Mouse (Mus musculus): ENCODE data around the gene Tnr. TPM values are rescaled to one million over a fixed set of nuclear protein-coding genes. Genes with fewer than 3 reads are reported as not detected.
A peak's percentile ranks its signal among the peaks of the same experiment; 100 is the strongest.

Tnr gene
- total and polyA plus RNA-seq, 2 experiments from 2014 or later = 5.8 to 50.9 TPM

DNA sequence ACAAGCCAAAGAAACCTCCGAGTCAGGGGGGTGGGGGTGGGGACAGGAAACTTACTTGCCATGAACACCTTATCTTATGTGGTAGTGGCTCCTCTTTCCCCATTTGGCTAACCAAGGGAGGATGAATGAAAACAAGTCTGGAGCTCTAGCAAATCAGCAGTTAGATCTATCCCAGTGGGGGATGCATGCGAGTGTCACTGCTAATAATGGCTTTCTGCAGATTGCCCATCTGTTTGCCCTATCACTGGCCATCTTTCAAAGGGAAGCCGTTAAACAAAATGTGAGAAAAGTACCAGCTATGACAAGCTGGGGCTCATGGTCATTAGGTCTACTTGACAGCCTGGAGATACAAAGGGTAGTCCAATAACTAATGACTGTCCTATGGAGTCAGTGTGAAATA, 361.9 kb downstream of the Tnr start:
- no peaks in the 10 kb centered on the region for H3K4me1 ChIP-seq (ENCODE audit: insufficient read depth, low read length)
- DNase-seq (ENCODE audit: low spot score) = peak; percentile 28
- no peak overlapping the region for H3K4me2 ChIP-seq (ENCODE audit: low read depth, low read length, poor library complexity, severe bottlenecking)
- no peaks in the 10 kb centered on the region for H3K27me3 ChIP-seq (ENCODE audit: insufficient read depth, low read length)
- no peaks in the 10 kb centered on the region for H3K9me3 ChIP-seq (ENCODE audit: low read length)
- ATAC-seq (ENCODE audit: low FRiP score) = no peak
- TF ChIP-seq CTCF (IDR thresholded peaks at IDR 0.05) = no peak
- H3K36me3 ChIP-seq (ENCODE audit: insufficient read depth, low read length) = no peaks in the 10 kb centered on the region
- 66% methylated on average over 3 of the region's 3 CpGs for WGBS
- no peak overlapping the region for H3K27ac ChIP-seq (ENCODE audit: low read depth, low read length)
- no peak overlapping the region for H3K4me3 ChIP-seq (ENCODE audit: low read depth, low read length)
- H3K9ac ChIP-seq (replicated peaks; ENCODE audit: low read length, poor library complexity, severe bottlenecking) = no peak overlapping the region

DNA sequence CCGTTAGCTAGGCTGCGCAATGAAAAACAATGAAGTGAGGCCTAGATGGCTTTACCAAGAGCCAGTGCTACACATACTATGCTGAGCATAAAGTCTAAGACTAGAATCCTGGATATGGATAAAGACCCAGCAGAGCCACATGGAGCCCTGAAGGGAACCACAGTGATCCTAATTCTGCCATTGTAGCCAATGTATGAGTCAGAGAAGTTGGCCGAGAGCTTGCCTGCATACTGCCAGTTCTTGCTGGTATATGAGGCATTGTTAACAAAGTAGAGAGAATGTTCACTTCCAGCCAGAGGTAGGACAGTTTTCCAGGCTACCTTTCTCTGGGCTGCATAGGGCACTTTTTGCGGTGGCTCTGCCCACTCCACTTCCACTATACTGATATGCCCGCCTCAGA, 365.0 kb downstream of the Tnr start:
- TF ChIP-seq CTCF (IDR thresholded peaks at IDR 0.05) = no peak
- no peaks in the 10 kb centered on the region for H3K9me3 ChIP-seq (ENCODE audit: low read length)
- no peak overlapping the region for H3K9ac ChIP-seq (replicated peaks; ENCODE audit: low read length, poor library complexity, severe bottlenecking)
- no peak overlapping the region for H3K4me2 ChIP-seq (ENCODE audit: low read depth, low read length, poor library complexity, severe bottlenecking)
- no peaks in the 10 kb centered on the region for H3K27me3 ChIP-seq (ENCODE audit: insufficient read depth, low read length)
- no peak for DNase-seq (ENCODE audit: low spot score)
- H3K27ac ChIP-seq (ENCODE audit: low read depth, low read length) = no peak overlapping the region
- no peak for ATAC-seq (ENCODE audit: low FRiP score)
- H3K4me3 ChIP-seq (ENCODE audit: low read depth, low read length) = no peak overlapping the region
- H3K36me3 ChIP-seq (ENCODE audit: insufficient read depth, low read length) = no peaks in the 10 kb centered on the region
- H3K4me1 ChIP-seq (ENCODE audit: insufficient read depth, low read length) = no peaks in the 10 kb centered on the region
- WGBS = 98% methylated on average over 5 of the region's 5 CpGs

DNA sequence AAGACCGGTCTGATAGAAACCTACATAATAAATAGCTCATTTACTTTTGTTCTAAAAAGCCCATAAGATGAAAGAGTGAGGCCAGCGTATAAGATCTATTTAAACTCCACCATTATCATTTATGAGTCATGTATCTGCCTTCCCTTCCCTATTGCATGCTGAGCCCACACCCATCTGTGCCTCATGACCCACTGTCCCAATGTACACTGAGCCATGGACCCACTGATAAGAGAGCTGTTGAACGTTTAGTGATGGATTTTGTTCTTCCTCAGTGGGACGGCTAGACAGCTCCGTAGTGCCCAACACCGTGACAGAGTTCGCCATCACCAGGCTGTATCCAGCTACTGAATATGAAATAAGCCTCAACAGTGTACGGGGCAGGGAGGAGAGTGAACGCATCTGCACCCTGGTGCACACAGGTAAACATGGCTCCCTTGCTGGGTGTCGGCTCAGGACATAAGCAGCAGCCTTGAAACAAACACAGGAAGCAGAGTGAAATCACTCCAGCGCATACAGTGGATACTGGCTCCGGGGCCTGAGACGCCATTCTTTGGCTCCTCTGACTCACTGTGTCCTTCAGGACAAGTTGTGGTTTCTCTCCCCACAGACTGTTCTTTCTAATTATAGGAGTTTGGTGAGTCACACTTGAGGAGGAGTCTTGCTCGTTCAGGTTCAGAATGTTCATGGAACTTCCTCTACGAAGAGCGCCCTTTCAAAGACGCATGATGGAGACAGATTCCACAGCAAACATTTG, 365.6 kb downstream of the Tnr start:
- no peak for ATAC-seq (ENCODE audit: low FRiP score)
- H3K9me3 ChIP-seq (ENCODE audit: low read length) = no peaks in the 10 kb centered on the region
- no peak overlapping the region for H3K4me2 ChIP-seq (ENCODE audit: low read depth, low read length, poor library complexity, severe bottlenecking)
- DNase-seq (ENCODE audit: low spot score) = no peak
- H3K27ac ChIP-seq (ENCODE audit: low read depth, low read length) = no peak overlapping the region
- WGBS = 96% methylated on average over 17 of the region's 17 CpGs
- H3K4me3 ChIP-seq (ENCODE audit: low read depth, low read length) = no peak overlapping the region
- no peaks in the 10 kb centered on the region for H3K36me3 ChIP-seq (ENCODE audit: insufficient read depth, low read length)
- no peak overlapping the region for H3K9ac ChIP-seq (replicated peaks; ENCODE audit: low read length, poor library complexity, severe bottlenecking)
- H3K4me1 ChIP-seq (ENCODE audit: insufficient read depth, low read length) = no peaks in the 10 kb centered on the region
- no peaks in the 10 kb centered on the region for H3K27me3 ChIP-seq (ENCODE audit: insufficient read depth, low read length)
- TF ChIP-seq CTCF (IDR thresholded peaks at IDR 0.05) = no peak

DNA sequence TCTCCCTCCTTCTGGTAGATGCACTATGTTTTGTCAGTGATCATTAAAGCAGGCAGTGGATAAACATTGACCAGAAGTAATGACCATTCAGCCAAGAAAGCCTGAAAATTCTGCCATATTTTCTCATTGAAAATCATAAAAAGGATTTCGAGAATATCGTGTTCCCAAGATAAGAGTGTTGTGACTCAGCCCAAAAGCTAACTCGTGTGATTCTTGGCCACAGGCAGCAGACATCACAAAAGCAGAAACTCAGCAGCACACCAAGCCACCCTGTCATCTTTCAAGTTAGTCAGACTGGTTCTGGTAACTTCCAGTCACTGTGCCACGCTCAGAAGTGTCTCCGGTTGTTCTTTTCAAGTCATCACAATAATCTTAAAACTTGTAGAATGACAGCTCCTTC, 367.0 kb downstream of the Tnr start:
- Histone ChIP-seq H3K27me3 (ENCODE audit: insufficient read depth, low read length) (no peaks in the 10 kb centered on the region), H3K9ac (replicated peaks; ENCODE audit: low read length, poor library complexity, severe bottlenecking) (no peak overlapping the region), H3K9me3 (ENCODE audit: low read length) (no peaks in the 10 kb centered on the region), H3K4me1 (ENCODE audit: insufficient read depth, low read length) (no peaks in the 10 kb centered on the region), H3K36me3 (ENCODE audit: insufficient read depth, low read length) (no peaks in the 10 kb centered on the region), H3K27ac (ENCODE audit: low read depth, low read length) (no peak overlapping the region), H3K4me3 (ENCODE audit: low read depth, low read length) (no peak overlapping the region), H3K4me2 (ENCODE audit: low read depth, low read length, poor library complexity, severe bottlenecking) (no peak overlapping the region)
- ATAC-seq (ENCODE audit: low FRiP score) (no peak), DNase-seq (ENCODE audit: low spot score) (no peak)
- WGBS = 83% methylated on average over 5 of the region's 5 CpGs
- no peak for TF ChIP-seq CTCF (IDR thresholded peaks at IDR 0.05)

DNA sequence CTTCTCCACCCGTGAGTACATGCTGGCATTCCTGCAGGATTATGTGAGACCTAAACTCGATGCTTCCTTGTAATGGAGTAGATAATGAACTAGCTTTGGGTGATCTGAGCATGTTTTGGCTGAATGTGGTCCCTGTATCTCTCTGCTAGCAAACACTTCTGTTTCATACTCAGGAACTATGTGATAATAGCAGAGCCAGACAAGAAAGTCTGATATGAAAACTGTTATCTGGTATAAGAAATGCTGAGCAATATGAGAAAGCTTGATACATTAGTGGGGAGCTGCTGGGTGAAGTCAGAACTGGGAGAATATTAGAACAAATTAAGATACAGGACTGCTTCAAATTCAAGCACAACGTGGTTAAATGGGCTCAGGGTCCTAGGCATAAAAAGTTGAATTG, 371.5 kb downstream of the Tnr start:
- 75% methylated on average over 3 of the region's 3 CpGs for WGBS
- no peak overlapping the region for H3K27ac ChIP-seq (ENCODE audit: low read depth, low read length)
- no peaks in the 10 kb centered on the region for H3K9me3 ChIP-seq (ENCODE audit: low read length)
- no peak for TF ChIP-seq CTCF (IDR thresholded peaks at IDR 0.05)
- H3K36me3 ChIP-seq (ENCODE audit: insufficient read depth, low read length) = no peaks in the 10 kb centered on the region
- H3K9ac ChIP-seq (replicated peaks; ENCODE audit: low read length, poor library complexity, severe bottlenecking) = no peak overlapping the region
- DNase-seq (ENCODE audit: low spot score) (no peak), ATAC-seq (ENCODE audit: low FRiP score) (no peak)
- no peak overlapping the region for H3K4me3 ChIP-seq (ENCODE audit: low read depth, low read length)
- H3K27me3 ChIP-seq (ENCODE audit: insufficient read depth, low read length) = no peaks in the 10 kb centered on the region
- H3K4me2 ChIP-seq (ENCODE audit: low read depth, low read length, poor library complexity, severe bottlenecking) = no peak overlapping the region
- H3K4me1 ChIP-seq (ENCODE audit: insufficient read depth, low read length) = no peaks in the 10 kb centered on the region

DNA sequence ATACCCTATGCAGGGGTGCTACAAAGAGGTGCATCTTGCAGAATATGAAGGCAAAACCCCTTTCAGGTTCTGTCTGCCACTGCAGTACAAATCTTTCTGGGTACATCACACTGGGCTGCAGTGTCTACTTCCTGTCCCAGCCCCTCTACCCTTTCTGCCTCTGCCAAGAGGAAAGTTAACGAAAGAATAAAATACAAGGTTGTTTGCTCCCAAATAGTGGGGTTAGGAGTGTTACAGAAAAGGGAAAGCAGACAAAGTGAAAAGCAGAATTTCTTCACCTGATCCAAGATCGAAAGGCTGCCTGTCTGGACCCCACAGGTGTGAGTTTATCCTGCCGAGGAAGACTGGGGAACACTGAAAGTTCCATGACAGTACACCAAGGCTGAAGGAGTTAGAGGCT, 376.4 kb downstream of the Tnr start:
- Histone ChIP-seq H3K9ac (replicated peaks; ENCODE audit: low read length, poor library complexity, severe bottlenecking) (no peak overlapping the region), H3K4me1 (ENCODE audit: insufficient read depth, low read length) (no peaks in the 10 kb centered on the region), H3K36me3 (ENCODE audit: insufficient read depth, low read length) (no peaks in the 10 kb centered on the region), H3K4me2 (ENCODE audit: low read depth, low read length, poor library complexity, severe bottlenecking) (no peak overlapping the region), H3K27me3 (ENCODE audit: insufficient read depth, low read length) (no peaks in the 10 kb centered on the region), H3K4me3 (ENCODE audit: low read depth, low read length) (no peak overlapping the region), H3K9me3 (ENCODE audit: low read length) (no peaks in the 10 kb centered on the region), H3K27ac (ENCODE audit: low read depth, low read length) (no peak overlapping the region)
- DNase-seq (ENCODE audit: low spot score) (no peak), ATAC-seq (ENCODE audit: low FRiP score) (no peak)
- TF ChIP-seq CTCF (IDR thresholded peaks at IDR 0.05) = no peak
- WGBS = 86% methylated on average over 3 of the region's 3 CpGs
